Mouse (Mus musculus): ENCODE results near the gene 9430038I01Rik. TPM values are rescaled to one million over a fixed set of nuclear protein-coding genes. Genes with fewer than 3 reads are reported as not detected.

9430038I01Rik gene
- total RNA-seq, 2 experiments from 2014 or later: 14.3 to 15.3 TPM

GRCm38 (mm10) chr7:137370175-137370574 lies 40.4 kb downstream of the 9430038I01Rik start:
- no peak for DNase-seq (ENCODE audit: low spot score in 2 of 2)

GRCm38 (mm10) chr7:137366736-137367135 lies 43.8 kb downstream of the 9430038I01Rik start:
- no peak for DNase-seq (ENCODE audit: low spot score in 2 of 2)

GRCm38 (mm10) chr7:137365056-137365455 lies 45.5 kb downstream of the 9430038I01Rik start:
- no peak for DNase-seq (ENCODE audit: low spot score in 2 of 2)

- no peak for DNase-seq (ENCODE audit: low spot score in 2 of 2)
These were observed 46.0 kb downstream of the 9430038I01Rik start for GRCm38 (mm10) chr7:137364571-137364970.

GRCm38 (mm10) chr7:137346860-137347259 lies 63.7 kb downstream of the 9430038I01Rik start:
- no peak for DNase-seq (ENCODE audit: low spot score in 2 of 2)

GRCm38 (mm10) chr7:137346068-137346467 lies 64.5 kb downstream of the 9430038I01Rik start:
- no peak for DNase-seq (ENCODE audit: low spot score in 2 of 2)

GRCm38 (mm10) chr7:137333951-137334350 lies 76.6 kb downstream of the 9430038I01Rik start:
- DNase-seq (ENCODE audit: low spot score in 2 of 2): no peak

Other genes starting within 250 kb of the 9430038I01Rik start
- gene Ebf3, start 96.3 kb downstream of the 9430038I01Rik start, total RNA-seq (2021): 1 to 10 TPM; 8.7 to 9.7 TPM
- 100 to 1,000 TPM; 102 to 103 TPM for gene Glrx3, start 26.9 kb upstream of the 9430038I01Rik start, total RNA-seq (2021)

Measured in adrenal gland, postnatal 4 days (tissue).